Mouse (Mus musculus) MEL (cell line): Measurements from ENCODE around the gene Fbxl21. TPM values are rescaled to one million over a fixed set of nuclear protein-coding genes. Genes with fewer than 3 reads are reported as not detected.

Experiments
- DNase-seq: peaks from one replicate; pipeline ENCODE4 v3.0.0; 2011; ENCODE audit warnings: low read depth, low spot score
- H3K27ac ChIP-seq: 2 replicates; pipeline ENCODE4 v1.5.1; 2012; ENCODE audit warnings: low read depth, mild to moderate bottlenecking, control low read depth, low read length, moderate library complexity; ENCODE audit not compliant: control insufficient read depth
- H3K27me3 ChIP-seq, 2 experiments: fragments of 150-350 bp in 1 of 2; sonication (generic) in 1 of 2; 2 replicates each; pipeline ENCODE4 v1.6.1; 2012; ENCODE audit warnings: low read length in 2 of 2, mild to moderate bottlenecking in 2 of 2, improper control_type of control experiment in 1 of 2, moderate library complexity in 1 of 2; ENCODE audit not compliant: insufficient read depth in 2 of 2, control insufficient read depth in 1 of 2
- H3K36me3 ChIP-seq, 2 experiments: 2 replicates each; pipeline ENCODE4 v1.6.1; 2012 to 2014; ENCODE audit warnings: low read length in 2 of 2, improper control_type of control experiment in 1 of 2, inconsistent platforms in 1 of 2, mild to moderate bottlenecking in 1 of 2; ENCODE audit not compliant: insufficient read depth in 2 of 2, control insufficient read depth in 1 of 2
- H3K4me1 ChIP-seq, 2 experiments: fragments of 150-350 bp in 1 of 2; sonication (generic) in 1 of 2; 2 replicates each; pipeline ENCODE4 v1.6.1; 2012; ENCODE audit warnings: low read length in 2 of 2, improper control_type of control experiment in 1 of 2, mild to moderate bottlenecking in 1 of 2; ENCODE audit not compliant: insufficient read depth in 2 of 2, control insufficient read depth in 1 of 2
- H3K4me3 ChIP-seq, 2 experiments: fragments of 150-350 bp in 1 of 2; sonication (generic) in 1 of 2; 2 replicates each; pipeline ENCODE4 v1.5.1; 2012; ENCODE audit warnings: low read depth in 2 of 2, low read length in 2 of 2, mild to moderate bottlenecking in 2 of 2, moderate library complexity in 2 of 2, control low read depth in 1 of 2, improper control_type of control experiment in 1 of 2; ENCODE audit not compliant: control insufficient read depth in 1 of 2, insufficient read depth in 1 of 2
- H3K79me2 ChIP-seq: 2 replicates; pipeline ENCODE4 v1.6.1; 2012; ENCODE audit warnings: mild to moderate bottlenecking, low read length, moderate library complexity; ENCODE audit not compliant: control insufficient read depth, poor library complexity, insufficient read depth
- H3K9ac ChIP-seq: 2 replicates; pipeline ENCODE4 v1.6.1; 2012; ENCODE audit warnings: low read depth, mild to moderate bottlenecking, control low read depth, low read length, moderate library complexity; ENCODE audit not compliant: control insufficient read depth, poor library complexity, severe bottlenecking
- H3K9me3 ChIP-seq: fragments of 150-350 bp; sonication (generic); replicated peaks from 2 replicates; pipeline ENCODE4 v1.6.1; 2012; ENCODE audit warnings: mild to moderate bottlenecking, low read length, improper control_type of control experiment, moderate library complexity; ENCODE audit not compliant: insufficient read depth
- BHLHE40 ChIP-seq: IDR thresholded peaks from 2 replicates; pipeline ENCODE4 v1.6.1; 2012; ENCODE audit warnings: low read depth, mild to moderate bottlenecking, inconsistent platforms, low read length, improper control_type of control experiment, borderline replicate concordance
- CHD2 ChIP-seq: IDR thresholded peaks from 2 replicates; pipeline ENCODE4 v1.6.1; 2011; ENCODE audit warnings: low read length, improper control_type of control experiment
- E2F4 ChIP-seq: IDR thresholded peaks from 2 replicates; pipeline ENCODE4 v1.6.1; 2011; ENCODE audit warnings: low read depth, low read length, improper control_type of control experiment, borderline replicate concordance
- ELF1 ChIP-seq: IDR thresholded peaks from 2 replicates; pipeline ENCODE4 v1.6.1; 2014; ENCODE audit warnings: low read depth, mild to moderate bottlenecking, inconsistent platforms, low read length, improper control_type of control experiment, moderate library complexity
- EP300 ChIP-seq, 2 experiments: IDR thresholded peaks; 2 replicates each; pipeline ENCODE4 v1.6.1; 2011; ENCODE audit warnings: improper control_type of control experiment in 2 of 2, low read length in 2 of 2, low read depth in 1 of 2, mild to moderate bottlenecking in 1 of 2
- GABPA ChIP-seq: IDR thresholded peaks from 2 replicates; pipeline ENCODE4 v1.6.1; 2012; ENCODE audit warnings: low read depth, mild to moderate bottlenecking, inconsistent platforms, low read length, improper control_type of control experiment, moderate library complexity
- GATA1 ChIP-seq: IDR thresholded peaks from 2 replicates; pipeline ENCODE4 v1.6.1; 2011; ENCODE audit warnings: low read depth, low read length, improper control_type of control experiment
- HCFC1 ChIP-seq: IDR thresholded peaks from 2 replicates; pipeline ENCODE4 v1.6.1; 2012; ENCODE audit warnings: low read depth, mild to moderate bottlenecking, inconsistent platforms, low read length, improper control_type of control experiment, moderate library complexity
- KAT2A ChIP-seq: conservative IDR thresholded peaks from 2 replicates; pipeline ENCODE4 v1.6.1; 2012; ENCODE audit warnings: low read depth, low read length, improper control_type of control experiment, inconsistent platforms
- MAFK ChIP-seq: IDR thresholded peaks from 2 replicates; pipeline ENCODE4 v1.6.1; 2011; ENCODE audit warnings: low read depth, mild to moderate bottlenecking, low read length, improper control_type of control experiment, borderline replicate concordance
- MAX ChIP-seq: IDR thresholded peaks from 2 replicates; pipeline ENCODE4 v1.6.1; 2011; ENCODE audit warnings: low read length, improper control_type of control experiment
- MAZ ChIP-seq: IDR thresholded peaks from 2 replicates; pipeline ENCODE4 v1.6.1; 2012; ENCODE audit warnings: low read depth, mild to moderate bottlenecking, inconsistent platforms, low read length, improper control_type of control experiment
- MXI1 ChIP-seq: IDR thresholded peaks from 2 replicates; pipeline ENCODE4 v1.6.1; 2011; ENCODE audit warnings: mild to moderate bottlenecking, low read depth, low read length, improper control_type of control experiment
- MYB ChIP-seq: IDR thresholded peaks from 2 replicates; pipeline ENCODE4 v1.6.1; 2011; ENCODE audit warnings: mild to moderate bottlenecking, low read depth, low read length, improper control_type of control experiment
- MYC ChIP-seq: IDR thresholded peaks from 2 replicates; pipeline ENCODE4 v1.6.1; 2011; ENCODE audit warnings: low read depth, mild to moderate bottlenecking, low read length, improper control_type of control experiment, moderate library complexity
- NRF1 ChIP-seq: IDR thresholded peaks from 2 replicates; pipeline ENCODE4 v1.6.1; 2014; ENCODE audit warnings: low read depth, mild to moderate bottlenecking, inconsistent platforms, low read length, improper control_type of control experiment, moderate library complexity; ENCODE audit not compliant: poor library complexity, insufficient read depth, severe bottlenecking
- POLR2A ChIP-seq, 2 experiments: IDR thresholded peaks; 2 replicates each; pipeline ENCODE4 v1.6.1; 2011 to 2012; ENCODE audit warnings: low read length in 2 of 2, mild to moderate bottlenecking in 2 of 2, control low read depth in 1 of 2, improper control_type of control experiment in 1 of 2, low read depth in 1 of 2, moderate library complexity in 1 of 2; ENCODE audit not compliant: control insufficient read depth in 1 of 2, insufficient read depth in 1 of 2, poor library complexity in 1 of 2
- POLR2AphosphoS5 ChIP-seq: IDR thresholded peaks from 2 replicates; pipeline ENCODE4 v1.6.1; 2012; ENCODE audit warnings: low read depth, borderline replicate concordance, mild to moderate bottlenecking, inconsistent platforms, low read length, moderate library complexity, mixed read lengths
- RCOR1 ChIP-seq: IDR thresholded peaks from 2 replicates; pipeline ENCODE4 v1.6.1; 2012; ENCODE audit warnings: low read depth, mild to moderate bottlenecking, inconsistent platforms, low read length, improper control_type of control experiment
- SIN3A ChIP-seq: IDR thresholded peaks from 2 replicates; pipeline ENCODE4 v1.6.1; 2012; ENCODE audit warnings: low read length, improper control_type of control experiment, inconsistent platforms
- SMC3 ChIP-seq: IDR thresholded peaks from 2 replicates; pipeline ENCODE4 v1.6.1; 2011; ENCODE audit warnings: low read depth, low read length, improper control_type of control experiment
- USF1 ChIP-seq: IDR thresholded peaks from 2 replicates; pipeline ENCODE4 v1.6.1; 2014; ENCODE audit warnings: low read depth, mild to moderate bottlenecking, inconsistent platforms, low read length, improper control_type of control experiment, moderate library complexity
- ZC3H11A ChIP-seq: IDR thresholded peaks from 2 replicates; pipeline ENCODE4 v1.6.1; 2012; ENCODE audit warnings: low read depth, mild to moderate bottlenecking, inconsistent platforms, low read length, improper control_type of control experiment
- ZKSCAN1 ChIP-seq: IDR thresholded peaks from 2 replicates; pipeline ENCODE4 v1.6.1; 2012; ENCODE audit warnings: low read depth, mild to moderate bottlenecking, inconsistent platforms, low read length, improper control_type of control experiment, moderate library complexity
- ZMIZ1 ChIP-seq: IDR thresholded peaks from 2 replicates; pipeline ENCODE4 v1.6.1; 2012; ENCODE audit warnings: low read depth, mild to moderate bottlenecking, inconsistent platforms, low read length, improper control_type of control experiment, moderate library complexity
- ZNF384 ChIP-seq: IDR thresholded peaks from 2 replicates; pipeline ENCODE4 v1.6.1; 2012; ENCODE audit warnings: low read depth, mild to moderate bottlenecking, inconsistent platforms, low read length, improper control_type of control experiment
- polyA plus RNA-seq, 2 experiments: library from polyadenylated mRNA; stranded (reverse) in 1 of 2; unstranded in 1 of 2; fragments of >175 nt in 1 of 2; fragments of >200 nt in 1 of 2; gene quantifications; 2 replicates each; pipeline versions ENCODE4 v1.2.1 to v1.2.4; 2012; ENCODE audit warnings: low replicate concordance in 2 of 2, low read depth in 1 of 2; ENCODE audit not compliant: insufficient read length in 2 of 2, insufficient read depth in 1 of 2, missing spikeins in 1 of 2
- total RNA-seq: library from RNA; depleted of rRNA; stranded (reverse); fragments of 300-350 nt; gene quantifications from 2 replicates; pipeline ENCODE4 v1.2.3, GENCODE M21; 2012

Gene Fbxl21
- total and polyA plus RNA-seq, 3 experiments, result not detected

GRCm38 (mm10) chr13:56476790-56477189 lies 45.5 kb upstream of the Fbxl21 start:
- H3K79me2 ChIP-seq, result no peaks in the 10 kb centered on the region
- no peaks in the 10 kb centered on the region for H3K4me1 ChIP-seq
- DNase-seq, result no peak
- H3K4me3 ChIP-seq, result no peak overlapping the region
- H3K27ac ChIP-seq, result no peak overlapping the region
- H3K27me3 ChIP-seq, result no peaks in the 10 kb centered on the region
- H3K36me3 ChIP-seq, result no peaks in the 10 kb centered on the region
- no peak for TF ChIP-seq ZKSCAN1
- TF ChIP-seq E2F4, result no peak
- TF ChIP-seq HCFC1, result no peak
- TF ChIP-seq MAZ, result no peak
- no peak for TF ChIP-seq USF1
- TF ChIP-seq ZC3H11A, result no peak
- TF ChIP-seq EP300 (IDR thresholded peaks at IDR 0.05; ENCODE audit: low read depth in 1 of 2, low read length in 2 of 2), result no peak
- TF ChIP-seq SMC3, result no peak
- TF ChIP-seq MYB, result no peak
- no peak for TF ChIP-seq SIN3A
- TF ChIP-seq KAT2A, result no peak
- no peak for TF ChIP-seq MAFK
- no peak for TF ChIP-seq MAX
- TF ChIP-seq ZNF384, result no peak
- no peak for TF ChIP-seq CHD2
- no peak for TF ChIP-seq GATA1
- no peak for TF ChIP-seq ELF1
- TF ChIP-seq MXI1, result no peak
- TF ChIP-seq, all 39 proteins: peak for 0
- Histone ChIP-seq H3K9ac (no peak overlapping the region), H3K9me3 (no peaks in the 10 kb centered on the region)

GRCm38 (mm10) chr13:56477271-56477670 lies 45.0 kb upstream of the Fbxl21 start:
- Histone ChIP-seq H3K27me3 (no peaks in the 10 kb centered on the region), H3K9me3 (no peaks in the 10 kb centered on the region)
- TF ChIP-seq MYC, result no peak
- no peak for TF ChIP-seq MYB
- TF ChIP-seq HCFC1, result no peak
- no peak for TF ChIP-seq BHLHE40
- TF ChIP-seq ELF1, result no peak
- TF ChIP-seq RCOR1, result no peak
- TF ChIP-seq GABPA, result no peak
- no peak for TF ChIP-seq POLR2AphosphoS5
- TF ChIP-seq EP300 (IDR thresholded peaks at IDR 0.05; ENCODE audit: low read depth in 1 of 2, low read length in 2 of 2), result no peak
- TF ChIP-seq NRF1, result no peak
- TF ChIP-seq ZKSCAN1, result no peak
- TF ChIP-seq ZMIZ1, result no peak
- no peak for TF ChIP-seq ZC3H11A
- no peak for TF ChIP-seq MXI1
- no peak for TF ChIP-seq USF1
- no peak for TF ChIP-seq GATA1
- TF ChIP-seq POLR2A (IDR thresholded peaks at IDR 0.05; ENCODE audit: control insufficient read depth in 1 of 2, insufficient read depth in 1 of 2, low read depth in 1 of 2, low read length in 2 of 2, poor library complexity in 1 of 2), result no peak
- no peak for TF ChIP-seq MAZ

More at GRCm38 (mm10) chr13:56477271-56477670, 45.0 kb upstream of the Fbxl21 start:
- H3K27ac ChIP-seq, result no peak overlapping the region
- H3K4me1 ChIP-seq, result no peaks in the 10 kb centered on the region
- no peaks in the 10 kb centered on the region for H3K79me2 ChIP-seq
- H3K4me3 ChIP-seq, result no peak overlapping the region
- no peak overlapping the region for H3K9ac ChIP-seq
- DNase-seq, result no peak
- no peaks in the 10 kb centered on the region for H3K36me3 ChIP-seq
